Mouse (Mus musculus): ENCODE data around the gene Zfp60.
A peak's percentile ranks its signal among the peaks of the same experiment; 100 is the strongest.

Zfp60 gene

DNA sequence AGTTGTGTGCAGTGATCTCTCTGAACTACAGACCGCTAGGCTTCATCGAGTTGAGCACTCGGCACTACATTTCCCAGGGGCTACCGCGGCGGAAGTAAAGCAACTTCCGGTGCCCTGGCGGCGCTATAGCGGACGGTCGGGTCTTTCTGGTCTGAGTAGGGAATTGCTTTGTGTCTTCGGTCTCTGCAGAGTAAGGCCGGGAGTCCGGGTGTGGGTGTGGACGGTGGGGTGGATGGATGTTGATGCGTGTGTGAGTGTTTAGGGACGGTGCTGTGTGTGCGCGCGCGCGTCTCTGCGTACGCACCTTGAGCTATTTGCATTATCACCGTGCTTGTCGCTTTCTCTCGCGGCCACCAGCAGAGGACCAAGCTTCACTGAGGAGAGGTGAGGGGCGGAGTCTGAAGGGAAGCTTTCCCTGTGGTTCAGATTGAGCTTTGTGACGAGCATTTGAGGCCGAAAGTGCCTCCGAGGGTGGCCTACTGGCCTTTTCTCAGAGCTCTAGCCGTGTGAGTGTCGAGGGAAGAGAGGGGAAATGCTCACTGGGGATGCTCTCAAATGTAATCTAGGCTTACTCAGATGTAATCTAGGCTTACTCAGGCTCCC is at the start of gene Zfp60:
Zfp60 (plus strand) TSS at position 109 of the 603 bp plus-strand sequence.
- peak; percentile 87 for DNase-seq (ENCODE audit: low read depth, low spot score)

- no peak for DNase-seq (ENCODE audit: low read depth, low spot score)
These were observed 48.0 kb upstream of the Zfp60 start for GRCm38 (mm10) chr7:27683218-27683617.

DNA sequence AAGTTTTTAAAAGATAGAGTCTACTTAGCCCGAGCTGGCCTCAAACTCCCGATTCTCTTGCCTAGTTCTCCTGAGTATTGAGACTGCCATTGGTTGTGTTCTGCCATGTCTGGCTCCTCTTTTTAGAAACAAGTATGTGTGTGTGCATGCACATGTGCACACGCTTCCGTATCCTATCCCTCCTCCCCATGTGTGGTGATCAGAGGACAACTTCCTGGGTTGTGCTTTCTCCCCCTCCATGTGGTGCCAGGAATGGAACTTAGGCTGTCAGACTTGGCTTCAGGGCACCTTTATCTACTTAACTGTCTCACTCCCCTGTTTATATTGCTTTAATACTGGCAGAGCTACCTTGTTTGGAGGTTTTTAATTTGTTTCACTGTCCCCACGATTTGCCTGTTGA is 46.0 kb upstream of the Zfp60 start:
- no peak for DNase-seq (ENCODE audit: low read depth, low spot score)

GRCm38 (mm10) chr7:27685681-27686080 is 45.5 kb upstream of the Zfp60 start:
- no peak for DNase-seq (ENCODE audit: low read depth, low spot score)

- DNase-seq (ENCODE audit: low read depth, low spot score), result no peak
These were observed 44.1 kb upstream of the Zfp60 start for GRCm38 (mm10) chr7:27687043-27687442.

GRCm38 (mm10) chr7:27687836-27688235 is 43.4 kb upstream of the Zfp60 start:
- DNase-seq (ENCODE audit: low read depth, low spot score), result no peak

DNA sequence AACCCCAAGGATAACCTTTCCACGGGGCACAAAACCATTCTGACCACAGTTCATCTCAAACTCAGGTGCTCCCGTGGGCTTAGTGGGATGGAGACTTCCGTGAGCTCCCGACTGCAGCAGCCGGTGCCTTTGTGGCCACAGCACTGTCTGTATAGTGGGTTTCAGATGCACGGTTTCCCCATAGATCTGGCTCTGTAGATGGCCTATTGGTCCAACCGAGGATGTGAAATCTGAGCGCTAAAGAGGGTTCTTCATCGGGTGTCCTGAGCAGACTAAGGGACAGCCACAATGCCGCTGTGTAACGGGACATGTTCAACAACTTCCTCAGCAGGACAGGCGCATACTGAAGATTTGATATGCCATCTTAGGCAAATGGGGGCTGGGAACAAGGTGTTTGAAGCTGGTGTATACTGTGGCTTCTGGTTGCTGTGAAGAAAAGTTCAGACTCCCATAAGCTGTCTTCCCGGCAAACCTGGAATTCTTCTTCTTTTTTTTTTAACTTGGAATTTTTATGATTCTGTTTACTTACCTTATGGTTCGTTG is 42.9 kb upstream of the Zfp60 start:
- DNase-seq (ENCODE audit: low read depth, low spot score), result no peak

DNA sequence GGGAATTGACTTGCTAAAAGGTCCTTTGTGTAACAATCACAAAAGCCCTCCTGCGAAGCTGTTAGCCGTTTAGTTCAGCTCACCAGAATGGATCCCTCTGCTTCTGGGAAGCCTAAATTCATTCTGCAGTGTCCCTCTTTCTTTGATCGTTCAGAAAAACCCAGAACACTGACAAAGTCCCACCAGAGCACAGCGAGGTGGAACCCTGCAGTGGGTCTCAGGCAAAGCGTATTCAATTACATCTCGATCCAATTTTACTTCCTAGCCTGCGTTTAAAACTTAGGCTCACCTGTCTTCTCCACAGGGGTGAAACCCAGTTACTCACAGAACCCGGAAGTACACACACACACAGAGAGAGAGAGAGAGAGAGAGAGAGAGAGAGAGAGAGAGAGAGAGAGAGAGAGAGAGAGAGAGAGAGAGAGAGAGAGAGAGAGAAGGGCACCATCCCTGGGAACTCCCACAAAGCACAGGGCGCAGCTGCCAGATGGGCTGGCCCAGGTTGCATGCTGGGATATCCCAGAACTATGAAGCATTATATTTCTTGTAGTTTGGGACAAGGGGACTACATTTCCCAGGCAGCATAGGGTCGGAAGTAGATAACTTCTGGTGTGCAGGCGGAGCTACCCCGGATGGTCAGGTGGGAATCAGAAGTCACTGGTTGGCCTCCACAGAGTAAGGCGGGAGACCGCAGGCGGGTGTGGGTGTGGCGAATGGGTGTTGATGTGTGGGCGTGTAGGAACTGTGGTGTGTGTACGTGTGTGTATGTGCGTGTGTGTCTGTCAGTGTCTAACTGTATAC is 42.2 kb upstream of the Zfp60 start, which contains the start of gene Zfp607b:
Zfp607b (plus strand) TSS at position 526 of the 798 bp plus-strand sequence.
- peak; percentile 99 for DNase-seq (ENCODE audit: low read depth, low spot score)

DNA sequence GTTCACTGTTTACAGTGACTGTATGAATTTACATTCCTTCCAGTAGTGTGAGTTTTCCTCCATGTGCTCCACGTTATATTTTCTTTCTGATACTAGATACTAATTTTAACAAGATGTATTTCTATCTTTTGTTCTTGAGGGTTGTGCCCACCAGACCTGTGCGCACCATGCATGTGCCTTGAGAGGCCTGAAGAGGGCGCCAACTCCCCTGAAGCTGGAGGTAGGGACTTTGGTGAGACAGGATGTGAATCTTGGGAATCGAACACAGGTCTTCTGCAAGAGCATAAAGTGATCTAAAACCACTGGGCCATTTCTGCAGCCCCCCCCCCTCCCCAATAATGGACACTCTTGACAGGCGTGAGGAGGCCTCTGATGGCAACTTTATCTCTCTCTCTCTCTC is 40.1 kb upstream of the Zfp60 start:
- no peak for DNase-seq (ENCODE audit: low read depth, low spot score)

- no peak for DNase-seq (ENCODE audit: low read depth, low spot score)
These were observed 34.5 kb upstream of the Zfp60 start for GRCm38 (mm10) chr7:27696711-27697110.

DNA sequence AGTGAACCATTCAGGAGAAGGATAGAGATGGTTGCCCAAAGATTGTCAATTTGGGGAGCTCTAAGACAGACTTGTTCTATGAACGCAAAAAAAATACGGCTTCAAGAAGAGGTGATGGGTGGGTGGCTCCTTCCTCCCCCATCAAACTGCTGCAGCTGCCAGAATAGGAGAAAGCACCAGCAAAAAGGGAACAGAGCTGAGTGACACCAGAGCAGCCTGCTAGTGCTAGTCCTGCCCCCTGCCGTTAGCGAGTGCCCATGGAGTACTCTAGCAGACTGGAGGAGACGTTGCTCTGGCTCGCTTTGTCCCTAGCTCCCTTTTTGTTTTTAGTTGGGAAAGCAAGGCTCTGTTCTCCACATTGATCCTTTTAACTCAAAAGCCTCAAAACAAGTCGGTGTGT is 20.8 kb upstream of the Zfp60 start:
- DNase-seq (ENCODE audit: low read depth, low spot score), result no peak

GRCm38 (mm10) chr7:27721951-27722350 is 9.2 kb upstream of the Zfp60 start:
- DNase-seq (ENCODE audit: low read depth, low spot score), result no peak

- peak; percentile 64 for DNase-seq (ENCODE audit: low read depth, low spot score)
These were observed 5.3 kb upstream of the Zfp60 start for GRCm38 (mm10) chr7:27725566-27726538.

- DNase-seq (ENCODE audit: low read depth, low spot score), result no peak
These were observed 3.7 kb upstream of the Zfp60 start for GRCm38 (mm10) chr7:27727471-27727870.

GRCm38 (mm10) chr7:27731946-27732345 is 757 bp downstream of the Zfp60 start:
- DNase-seq (ENCODE audit: low read depth, low spot score), result no peak

DNA sequence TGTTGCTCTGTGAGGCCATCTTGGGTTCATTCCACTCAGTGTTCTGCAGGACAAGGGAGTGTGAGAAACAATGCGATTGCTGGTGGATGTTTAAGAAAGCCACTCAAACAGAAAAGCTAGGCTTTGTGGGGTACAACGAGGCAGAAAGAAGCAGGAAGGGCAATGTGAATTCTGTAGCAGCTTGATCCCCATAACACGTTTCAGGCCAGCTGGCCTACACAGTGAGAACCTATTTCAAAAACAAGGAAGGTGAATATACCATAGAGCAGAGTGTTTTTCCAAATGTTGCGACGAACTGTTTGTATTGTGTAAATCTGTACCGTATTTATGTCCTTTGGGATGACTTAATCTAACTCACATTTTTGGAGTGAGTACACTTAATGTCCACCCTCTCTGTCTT is 1.3 kb downstream of the Zfp60 start:
- DNase-seq (ENCODE audit: low read depth, low spot score), result no peak

DNA sequence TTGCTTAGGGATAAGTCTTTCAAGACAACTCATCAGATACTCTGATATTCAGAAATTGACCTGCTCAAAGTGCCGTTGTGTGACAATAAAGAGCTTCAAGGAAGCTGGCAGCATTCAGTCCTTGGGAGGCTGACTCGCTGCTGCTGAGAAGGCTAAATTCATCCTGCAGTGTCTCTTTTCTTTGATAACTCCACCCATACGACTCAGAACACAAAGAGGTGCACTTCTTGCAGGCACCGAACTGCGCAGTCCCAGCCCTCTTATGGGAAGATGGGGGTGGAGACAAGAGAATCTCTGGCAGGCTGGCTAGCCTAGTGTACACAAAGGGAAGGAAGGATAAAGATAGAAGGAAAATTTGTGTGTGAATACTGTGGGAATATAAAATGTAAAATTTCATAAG is 4.3 kb downstream of the Zfp60 start:
- DNase-seq (ENCODE audit: low read depth, low spot score), result peak; percentile 50

DNA sequence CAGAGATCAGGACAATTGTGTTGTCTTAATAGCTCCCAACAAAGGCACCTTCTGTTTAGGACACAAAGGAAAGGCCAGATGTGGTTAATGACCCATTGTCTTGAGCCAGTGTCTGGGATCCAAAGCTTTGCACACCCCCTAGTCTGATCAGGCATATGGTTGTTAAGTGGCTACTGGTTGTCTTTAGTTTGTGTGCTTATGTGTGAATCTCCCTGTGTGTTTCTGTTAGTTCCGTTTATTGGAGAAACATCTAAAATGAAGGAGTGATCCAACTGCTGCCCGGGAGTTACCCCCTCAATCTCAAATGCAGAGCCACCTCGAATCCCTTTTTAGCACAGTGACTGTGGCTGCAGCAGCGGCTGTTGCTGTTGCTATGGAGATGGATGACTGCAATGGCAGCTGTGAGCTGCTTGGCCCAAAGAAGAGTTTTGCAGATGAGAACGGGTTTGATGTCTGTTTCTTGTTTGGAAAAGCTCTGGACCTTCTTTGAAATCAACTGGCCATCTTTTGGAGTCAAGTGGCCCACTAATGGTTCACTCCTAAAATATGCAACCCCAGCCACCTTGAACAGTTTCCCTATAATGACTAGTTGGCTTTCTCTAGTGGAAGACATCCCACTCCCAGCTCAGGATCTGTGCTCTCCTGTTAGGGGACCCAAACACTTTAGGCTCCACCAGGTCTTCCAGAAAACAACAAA is 25.3 kb downstream of the Zfp60 start:
- peak; percentile 75 for DNase-seq (ENCODE audit: low read depth, low spot score)

- no peak for DNase-seq (ENCODE audit: low read depth, low spot score)
These were observed 25.8 kb downstream of the Zfp60 start for GRCm38 (mm10) chr7:27757048-27757375.

GRCm38 (mm10) chr7:27765176-27765886 is 34.1 kb downstream of the Zfp60 start:
- DNase-seq (ENCODE audit: low read depth, low spot score), result no peak

DNA sequence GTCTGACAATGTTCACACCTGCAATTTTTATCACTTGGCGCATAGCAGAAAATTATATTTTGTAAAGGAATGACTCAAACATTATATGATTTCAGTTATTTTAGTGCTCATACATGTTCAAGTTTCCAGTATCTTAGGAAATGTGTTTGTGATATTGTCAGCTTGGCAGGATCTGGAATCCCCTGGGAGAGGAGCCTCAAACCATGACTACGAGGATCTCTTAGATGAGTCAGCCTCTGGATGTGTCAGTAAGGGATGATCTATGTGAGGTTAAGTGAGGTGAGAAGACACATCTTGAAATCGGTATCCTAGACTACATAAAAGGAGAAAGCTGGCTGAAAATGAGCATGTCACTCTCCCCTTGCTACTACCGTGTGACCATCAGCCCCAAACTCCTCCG is 58.1 kb downstream of the Zfp60 start:
- no peak for DNase-seq (ENCODE audit: low read depth, low spot score)
